In genomic region chr12:57409976-57410375, GRCm38 (mm10) we compare ENCODE assay signal across 24 mouse cellular contexts.
"Had no signal": no experiment of that assay in that cellular context is flagged by ENCODE, and none has a peak within 500 bp of the region (broad histone marks: within the 10 kb centered on the region; RNA-seq: fewer than 3 reads in every experiment).

No protein-coding gene starts in this region.

- H3K27me3 ChIP-seq: limb, embryonic 12.5 days; limb, embryonic 15.5 days; liver, embryonic 12.5 days; liver, embryonic 15.5 days; lung, embryonic 15.5 days; megakaryocyte, embryonic 14.5 days; midbrain, embryonic 13.5 days; neural tube, embryonic 13.5 days; stomach, embryonic 15.5 days had no signal

- H3K4me3 ChIP-seq: left cerebral cortex, adult 2 months; limb, embryonic 12.5 days; limb, embryonic 15.5 days; liver, embryonic 12.5 days; liver, embryonic 15.5 days; lung, embryonic 15.5 days; megakaryocyte, embryonic 14.5 days; midbrain, embryonic 10.5 days; midbrain, embryonic 13.5 days; myocyte; neural tube, embryonic 13.5 days; stomach, embryonic 15.5 days had no signal

- ATAC-seq: intestine, embryonic 16.5 days; liver, embryonic 12.5 days; midbrain, embryonic 13.5 days; midbrain, embryonic 16.5 days had no signal

- H3K36me3 ChIP-seq: limb, embryonic 12.5 days; limb, embryonic 15.5 days; liver, embryonic 12.5 days; liver, embryonic 15.5 days; lung, embryonic 15.5 days; midbrain, embryonic 10.5 days; midbrain, embryonic 13.5 days; neural tube, embryonic 13.5 days; stomach, embryonic 15.5 days had no signal

- H3K9me3 ChIP-seq: limb, embryonic 12.5 days; limb, embryonic 15.5 days; liver, embryonic 12.5 days; liver, embryonic 15.5 days; lung, embryonic 15.5 days; megakaryocyte, embryonic 14.5 days; midbrain, embryonic 10.5 days; midbrain, embryonic 13.5 days; neural tube, embryonic 13.5 days; stomach, embryonic 15.5 days had no signal

- H3K4me1 ChIP-seq: limb, embryonic 12.5 days; limb, embryonic 15.5 days; liver, embryonic 12.5 days; liver, embryonic 15.5 days; megakaryocyte, embryonic 14.5 days; midbrain, embryonic 10.5 days; midbrain, embryonic 13.5 days; neural tube, embryonic 13.5 days; stomach, embryonic 15.5 days had no signal

- H3K9ac ChIP-seq: limb, embryonic 12.5 days; limb, embryonic 15.5 days; liver, embryonic 12.5 days; liver, embryonic 15.5 days; lung, embryonic 15.5 days; midbrain, embryonic 13.5 days; neural tube, embryonic 13.5 days; stomach, embryonic 15.5 days had no signal

- H3K27ac ChIP-seq: left cerebral cortex, adult 2 months; limb, embryonic 12.5 days; limb, embryonic 15.5 days; liver, embryonic 12.5 days; liver, embryonic 15.5 days; lung, embryonic 15.5 days; midbrain, embryonic 10.5 days; midbrain, embryonic 13.5 days; neural tube, embryonic 13.5 days; stomach, embryonic 15.5 days had no signal

- DNase-seq: kidney, adult 18-20 months; kidney, adult 9 months; kidney, postnatal 14 days; kidney, postnatal 4 days; layer of hippocampus, adult 9-11 months; left cerebral cortex, postnatal 4 days; retina, postnatal 1 day; right cerebral cortex, postnatal 25 days; spleen, adult 18-20 months; thymus, postnatal 25 days had no signal

- H3K4me2 ChIP-seq: limb, embryonic 12.5 days; limb, embryonic 15.5 days; liver, embryonic 12.5 days; liver, embryonic 15.5 days; lung, embryonic 15.5 days; midbrain, embryonic 13.5 days; neural tube, embryonic 13.5 days; stomach, embryonic 15.5 days had no signal
